Mouse (Mus musculus): ENCODE measurements around the gene Adamtsl5. TPM values are rescaled to one million over a fixed set of nuclear protein-coding genes. Genes with fewer than 3 reads are reported as not detected.
A peak's percentile ranks its signal among the peaks of the same experiment; 100 is the strongest.
"Not testable (repeated sequence)": the region's sequence is repeated elsewhere in the genome, so short reads cannot be mapped to it uniquely, and the experiment has no call there.

Adamtsl5 gene
- polyA plus RNA-seq, 2 experiments, result 6.7 to 16.5 TPM

DNA sequence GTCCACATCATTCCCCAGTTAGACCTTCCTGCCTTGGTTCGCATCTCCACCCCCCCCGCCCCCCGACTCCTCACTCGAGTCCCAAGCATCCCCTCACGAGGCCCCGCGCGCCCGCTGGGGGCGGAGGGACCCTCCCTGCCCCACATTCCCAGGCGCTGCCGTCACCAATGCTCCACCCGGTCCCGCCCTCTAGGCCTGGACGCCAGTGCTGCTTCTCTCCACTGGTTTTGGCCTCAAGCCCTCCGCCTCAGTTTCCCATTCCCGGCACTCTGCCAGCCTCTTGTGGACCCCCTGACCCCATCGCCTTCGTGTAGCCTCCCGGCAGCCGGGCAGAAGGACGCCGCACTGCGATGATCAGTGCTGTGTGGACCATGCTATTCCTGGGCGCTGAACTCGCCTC lies 769 bp upstream of the Adamtsl5 start:
- Histone ChIP-seq H3K4me1 (ENCODE audit: control insufficient read depth, insufficient read depth, low read length) (peaks cover 13% of the 10 kb centered on the region), H3K9ac (ENCODE audit: low read depth, low read length, severe bottlenecking) (no peak overlapping the region), H3K9me3 (ENCODE audit: control insufficient read depth, low read length) (no peaks in the 10 kb centered on the region), H3K27ac (replicated peaks; ENCODE audit: low read depth, low read length) (no peak overlapping the region), H3K36me3 (ENCODE audit: control insufficient read depth, insufficient read depth, low read length) (no peaks in the 10 kb centered on the region), H3K4me2 (replicated peaks; ENCODE audit: low read depth, low read length, severe bottlenecking) (peak overlapping the region; percentile 45), H3K27me3 (ENCODE audit: control insufficient read depth, insufficient read depth, low read length) (peaks cover 95% of the 10 kb centered on the region), H3K4me3 (replicated peaks; ENCODE audit: low read length) (peak overlapping the region; percentile 29)
- 18% methylated on average over 26 of the region's 26 CpGs for WGBS
- ATAC-seq (ENCODE audit: low FRiP score, low read depth) (no peak), DNase-seq (ENCODE audit: low spot score) (no peak)
- no peak for TF ChIP-seq POLR2A (IDR thresholded peaks at IDR 0.05; ENCODE audit: borderline replicate concordance, extremely low read depth, insufficient read depth, insufficient read length)

GRCm38 (mm10) chr10:80347514-80347967 lies 671 bp downstream of the Adamtsl5 start:
- Histone ChIP-seq H3K36me3 (ENCODE audit: control insufficient read depth, insufficient read depth, low read length) (no peaks in the 10 kb centered on the region), H3K4me3 (replicated peaks; ENCODE audit: low read length) (peak overlapping the region; percentile 29)

DNA sequence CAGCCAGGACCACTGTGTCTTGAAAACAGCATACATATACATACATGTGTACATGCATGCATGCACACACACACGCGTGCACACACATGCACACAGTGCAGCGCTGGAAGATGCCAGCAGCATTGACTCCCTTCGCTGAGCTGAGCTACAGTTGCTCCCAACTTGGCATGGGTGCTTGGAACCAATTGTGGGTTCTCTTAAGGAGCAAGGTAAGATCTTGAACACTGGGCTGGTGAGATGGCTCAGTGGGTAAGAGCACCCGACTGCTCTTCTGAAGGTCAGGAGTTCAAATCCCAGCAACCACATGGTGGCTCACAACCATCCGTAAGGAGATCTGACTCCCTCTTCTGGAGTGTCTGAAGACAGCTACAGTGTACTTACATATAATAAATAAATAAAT lies 2.3 kb downstream of the Adamtsl5 start:
- ATAC-seq (ENCODE audit: low FRiP score, low read depth); DNase-seq (ENCODE audit: low spot score); H3K4me3 ChIP-seq (replicated peaks; ENCODE audit: low read length); H3K27ac ChIP-seq (replicated peaks; ENCODE audit: low read depth, low read length); H3K4me2 ChIP-seq (replicated peaks; ENCODE audit: low read depth, low read length, severe bottlenecking); H3K9me3 ChIP-seq (ENCODE audit: control insufficient read depth, low read length); H3K9ac ChIP-seq (ENCODE audit: low read depth, low read length, severe bottlenecking); H3K36me3 ChIP-seq (ENCODE audit: control insufficient read depth, insufficient read depth, low read length): not testable (repeated sequence)
- Histone ChIP-seq H3K4me1 (ENCODE audit: control insufficient read depth, insufficient read depth, low read length) (peaks cover 23% of the 10 kb centered on the region), H3K27me3 (ENCODE audit: control insufficient read depth, insufficient read depth, low read length) (peaks cover 98% of the 10 kb centered on the region)
- WGBS, result 69% methylated on average over 5 of the region's 6 CpGs

More at GRCm38 (mm10) chr10:80347514-80347967, 671 bp downstream of the Adamtsl5 start:
- Histone ChIP-seq H3K27me3 (ENCODE audit: control insufficient read depth, insufficient read depth, low read length) (peaks cover 98% of the 10 kb centered on the region), H3K4me1 (ENCODE audit: control insufficient read depth, insufficient read depth, low read length) (peaks cover 20% of the 10 kb centered on the region), H3K4me2 (replicated peaks; ENCODE audit: low read depth, low read length, severe bottlenecking) (0 out of 2 replicates have a peak overlapping the region, but pooled peaks have one; percentile 45), H3K9me3 (ENCODE audit: control insufficient read depth, low read length) (no peaks in the 10 kb centered on the region), H3K9ac (ENCODE audit: low read depth, low read length, severe bottlenecking) (0 out of 2 replicates have a peak overlapping the region, but pooled peaks have one; percentile 25), H3K27ac (replicated peaks; ENCODE audit: low read depth, low read length) (no peak overlapping the region)
- ATAC-seq (ENCODE audit: low FRiP score, low read depth), result no peak
- no peak for DNase-seq (ENCODE audit: low spot score)
- WGBS, result 15% methylated on average over 14 of the region's 17 CpGs
- TF ChIP-seq POLR2A (IDR thresholded peaks at IDR 0.05; ENCODE audit: borderline replicate concordance, extremely low read depth, insufficient read depth, insufficient read length), result no peak

- Histone ChIP-seq H3K9me3 (ENCODE audit: control insufficient read depth, low read length) (no peaks in the 10 kb centered on the region), H3K9ac (ENCODE audit: low read depth, low read length, severe bottlenecking) (no peak overlapping the region), H3K27ac (replicated peaks; ENCODE audit: low read depth, low read length) (no peak overlapping the region), H3K4me2 (replicated peaks; ENCODE audit: low read depth, low read length, severe bottlenecking) (peak overlapping the region; percentile 6; the same call in 1 of the 2 replicates), H3K27me3 (ENCODE audit: control insufficient read depth, insufficient read depth, low read length) (peaks cover 99% of the 10 kb centered on the region), H3K4me1 (ENCODE audit: control insufficient read depth, insufficient read depth, low read length) (peaks cover 26% of the 10 kb centered on the region), H3K4me3 (replicated peaks; ENCODE audit: low read length) (0 out of 2 replicates have a peak overlapping the region, but pooled peaks have one; percentile 4), H3K36me3 (ENCODE audit: control insufficient read depth, insufficient read depth, low read length) (no peaks in the 10 kb centered on the region)
- DNase-seq (ENCODE audit: low spot score) (no peak), ATAC-seq (ENCODE audit: low FRiP score, low read depth) (no peak)
- no peak for TF ChIP-seq POLR2A (IDR thresholded peaks at IDR 0.05; ENCODE audit: borderline replicate concordance, extremely low read depth, insufficient read depth, insufficient read length)
- WGBS, result 3% methylated on average over 15 of the region's 16 CpGs
Observed at GRCm38 (mm10) chr10:80345122-80345521, 3.1 kb downstream of the Adamtsl5 start.

- TF ChIP-seq POLR2A (IDR thresholded peaks at IDR 0.05; ENCODE audit: borderline replicate concordance, extremely low read depth, insufficient read depth, insufficient read length), result no peak
- Histone ChIP-seq H3K36me3 (ENCODE audit: control insufficient read depth, insufficient read depth, low read length) (no peaks in the 10 kb centered on the region), H3K27ac (replicated peaks; ENCODE audit: low read depth, low read length) (no peak overlapping the region), H3K4me2 (replicated peaks; ENCODE audit: low read depth, low read length, severe bottlenecking) (no peak overlapping the region), H3K4me1 (ENCODE audit: control insufficient read depth, insufficient read depth, low read length) (peaks cover 26% of the 10 kb centered on the region), H3K9ac (ENCODE audit: low read depth, low read length, severe bottlenecking) (no peak overlapping the region), H3K9me3 (ENCODE audit: control insufficient read depth, low read length) (no peaks in the 10 kb centered on the region), H3K4me3 (replicated peaks; ENCODE audit: low read length) (no peak overlapping the region), H3K27me3 (ENCODE audit: control insufficient read depth, insufficient read depth, low read length) (peaks cover 90% of the 10 kb centered on the region)
- no peak for ATAC-seq (ENCODE audit: low FRiP score, low read depth)
- 43% methylated on average over 9 of the region's 9 CpGs for WGBS
- DNase-seq (ENCODE audit: low spot score), result no peak
Observed at GRCm38 (mm10) chr10:80344131-80344661, 4.0 kb downstream of the Adamtsl5 start.

All from limb, embryonic 14.5 days (tissue).